Mouse (Mus musculus): ENCODE measurements at regions not wholly inside any gene's neighbourhood (a gene's known extent, or its start where the extent isn't known, plus 50 kb on each side); places are given as distances from the start of the nearest gene placed in this dataset.

DNA sequence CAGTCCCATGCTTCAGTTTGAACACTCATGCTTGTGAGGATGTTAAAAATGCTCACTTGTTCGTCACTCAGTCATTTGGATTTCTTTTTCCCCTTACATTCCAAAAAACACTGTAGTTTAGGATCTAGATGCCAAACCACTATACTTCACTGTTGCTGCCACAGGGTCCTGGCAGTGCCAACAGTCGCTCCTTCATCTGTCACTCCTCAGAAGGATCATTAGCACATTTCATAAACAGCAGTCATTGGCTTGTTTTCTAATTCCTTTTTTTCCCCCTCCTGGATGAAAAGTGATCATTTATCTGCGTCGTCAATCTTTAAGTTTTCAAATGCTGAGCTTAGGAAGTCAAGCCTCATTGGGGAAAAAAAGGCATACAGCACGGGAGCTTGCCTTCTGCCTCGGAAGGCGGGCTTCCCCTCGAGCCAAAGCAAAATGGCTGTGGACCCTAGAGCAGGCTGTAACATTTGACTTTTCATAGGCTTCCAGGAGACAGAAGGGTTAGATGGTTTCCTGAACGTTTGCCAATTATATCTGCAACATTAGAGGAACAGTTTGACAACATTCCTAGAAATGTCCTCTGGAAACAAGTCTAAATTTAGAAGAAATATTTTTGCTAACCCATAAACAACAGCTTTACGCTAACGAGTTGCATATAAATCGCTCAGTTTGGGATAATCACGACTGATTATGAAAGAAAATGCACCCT lies 95.6 kb upstream of the Fat1 start:
- no peak for DNase-seq

DNA sequence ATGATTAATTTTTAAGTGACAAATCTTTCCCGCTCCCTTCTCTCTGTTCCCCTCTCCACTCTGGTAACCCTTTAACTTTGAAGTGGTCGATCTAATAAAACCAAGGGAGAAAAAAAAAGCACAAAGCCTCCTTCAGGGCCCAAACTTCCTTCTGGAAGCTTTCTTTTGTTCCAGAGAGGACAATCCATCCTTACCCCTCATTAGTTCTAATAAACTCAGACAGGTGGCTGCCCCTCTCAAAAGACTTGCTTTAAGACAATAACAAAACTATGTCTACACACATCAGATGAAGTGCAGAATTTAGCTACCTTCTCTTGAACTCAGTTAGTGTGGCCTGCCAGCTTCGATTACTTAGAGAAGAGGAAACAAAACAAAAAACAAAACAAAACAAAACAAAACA lies 94.6 kb upstream of the Fat1 start:
- DNase-seq: no peak

DNA sequence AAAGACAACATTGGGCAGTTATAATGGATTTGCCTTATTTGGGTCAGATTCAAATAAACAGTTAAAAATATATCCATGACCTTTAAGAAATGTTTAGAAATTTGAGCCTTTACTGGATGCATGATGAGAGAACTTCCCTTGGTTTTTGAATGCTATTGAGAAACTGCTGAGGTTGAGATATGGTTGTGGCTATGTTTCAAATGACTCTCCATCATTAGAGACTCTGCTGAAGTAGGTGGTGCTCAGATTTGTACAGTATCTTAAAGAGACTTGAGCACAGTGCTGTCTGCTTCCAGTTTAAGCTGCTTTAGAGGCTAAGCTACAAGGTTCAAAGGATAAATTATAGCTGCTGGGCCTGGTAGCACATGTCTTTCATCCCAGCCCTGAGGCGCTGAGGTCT lies 90.9 kb upstream of the Fat1 start:
- DNase-seq: no peak

DNA sequence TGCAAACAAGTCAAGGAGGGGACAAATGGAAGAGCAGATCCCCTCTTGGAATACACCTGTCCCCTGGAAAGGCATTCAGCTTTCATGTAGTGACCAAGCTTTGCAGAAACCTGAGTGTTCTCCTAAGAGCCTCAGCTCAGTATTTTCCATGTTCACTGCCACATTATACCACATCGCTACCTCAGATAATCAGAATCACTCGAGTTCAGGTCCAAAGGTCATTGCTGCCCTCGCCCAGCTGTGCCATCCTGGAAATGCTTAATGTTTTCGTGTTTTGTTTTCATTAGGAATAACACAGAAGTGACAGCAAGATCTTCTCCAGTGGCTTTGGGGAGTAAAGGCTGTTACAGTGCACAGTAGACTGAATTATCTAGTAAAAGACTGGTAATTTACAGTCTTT lies 83.0 kb upstream of the Fat1 start:
- peak in 1 of 2 experiments; percentile 19 for DNase-seq

DNA sequence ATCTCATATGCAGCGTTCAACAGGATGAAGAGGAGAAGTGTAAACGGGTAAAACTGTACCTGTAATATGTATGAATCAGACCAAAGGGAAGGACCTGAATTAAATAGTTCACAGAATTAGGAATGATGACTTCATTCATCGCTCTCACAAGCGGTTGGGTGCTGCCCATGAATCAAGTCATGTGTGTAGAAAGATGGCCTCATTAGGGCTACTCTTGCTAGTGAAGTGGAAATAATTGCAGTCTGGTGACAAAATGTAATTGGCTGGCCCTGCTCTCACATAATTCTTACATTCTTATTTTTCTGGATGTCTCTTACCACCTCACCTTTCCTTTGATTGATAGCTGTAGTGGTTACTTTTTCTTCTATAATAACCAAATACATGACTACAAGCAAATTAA lies 80.1 kb upstream of the Fat1 start:
- no peak for DNase-seq

DNA sequence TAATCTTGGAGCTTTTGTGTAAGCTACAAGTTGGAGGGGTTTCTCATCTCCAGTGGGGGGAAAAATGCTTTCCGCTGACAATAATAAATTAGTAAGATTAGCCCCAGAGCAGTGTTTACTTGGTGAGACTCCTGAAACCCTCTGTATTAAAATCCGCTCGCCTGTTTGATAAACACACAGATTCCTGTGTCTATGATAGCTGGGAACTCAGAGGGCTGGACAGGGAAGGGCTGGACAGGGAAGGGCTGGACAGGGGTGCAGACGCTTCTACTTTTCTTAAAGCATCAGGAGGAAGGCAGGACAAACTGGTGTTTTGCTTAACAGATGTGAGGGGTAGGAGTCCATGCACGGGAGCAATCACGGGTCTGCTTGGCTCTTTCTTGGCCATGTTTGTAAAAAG lies 68.0 kb upstream of the Fat1 start:
- no peak for DNase-seq

DNA sequence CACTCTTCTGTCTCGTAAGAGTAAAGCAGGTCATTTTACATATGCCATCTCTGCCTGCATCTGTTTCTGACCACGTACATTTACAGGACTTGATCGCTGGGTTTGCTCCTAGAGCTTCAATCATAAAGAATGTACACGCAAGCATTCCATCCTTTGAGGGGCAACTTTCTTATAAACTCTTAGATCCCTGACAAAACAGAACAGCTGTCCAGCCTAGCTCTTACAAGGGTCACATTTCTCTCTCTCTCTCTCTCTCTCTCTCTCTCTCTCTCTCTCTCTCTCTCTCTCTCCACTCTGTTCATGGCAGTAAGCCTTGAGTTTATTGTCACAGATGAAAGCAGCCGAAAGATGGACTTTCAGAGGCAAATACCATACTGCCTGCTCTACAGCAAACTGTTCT lies 67.6 kb upstream of the Fat1 start:
- no peak for DNase-seq

DNA sequence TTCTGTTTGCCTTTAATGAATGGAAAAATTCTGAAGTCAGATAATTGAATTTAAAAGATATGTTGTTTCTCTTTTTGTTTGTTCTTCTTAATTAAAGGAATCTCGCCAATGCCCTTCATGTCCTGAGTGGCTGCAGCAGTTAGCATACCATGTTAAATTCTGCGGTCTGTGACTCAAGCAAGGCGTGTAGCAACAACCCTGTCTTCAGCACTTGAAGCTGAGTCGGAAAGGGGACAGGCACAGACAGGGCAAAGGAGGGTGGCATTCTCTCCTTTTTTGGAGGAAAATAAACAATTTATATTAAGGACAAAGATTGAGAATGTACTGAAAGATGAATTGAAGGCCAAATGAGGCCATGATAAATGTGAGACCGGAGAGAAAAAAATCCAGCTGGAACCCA lies 58.2 kb upstream of the Fat1 start:
- DNase-seq: no peak

DNA sequence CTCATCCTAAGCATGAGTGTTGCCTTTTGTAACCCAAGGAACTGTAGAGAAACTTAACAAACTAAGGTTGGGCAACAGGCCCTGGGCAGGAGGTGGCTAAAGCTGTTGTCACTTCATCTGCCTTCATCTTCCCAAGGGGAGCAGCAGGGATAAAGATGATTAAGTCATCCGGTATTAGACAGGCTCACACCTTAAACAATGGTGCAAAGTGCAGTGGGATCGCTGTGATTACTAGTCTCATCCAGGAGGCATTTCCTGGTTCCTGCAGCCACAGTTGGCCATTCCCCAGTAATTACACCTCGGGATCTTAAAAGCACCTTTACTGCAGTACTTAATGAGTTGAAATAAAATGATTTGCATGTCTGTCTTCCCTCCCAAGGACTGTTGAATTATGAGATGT lies 57.0 kb upstream of the Fat1 start:
- no peak for DNase-seq

DNA sequence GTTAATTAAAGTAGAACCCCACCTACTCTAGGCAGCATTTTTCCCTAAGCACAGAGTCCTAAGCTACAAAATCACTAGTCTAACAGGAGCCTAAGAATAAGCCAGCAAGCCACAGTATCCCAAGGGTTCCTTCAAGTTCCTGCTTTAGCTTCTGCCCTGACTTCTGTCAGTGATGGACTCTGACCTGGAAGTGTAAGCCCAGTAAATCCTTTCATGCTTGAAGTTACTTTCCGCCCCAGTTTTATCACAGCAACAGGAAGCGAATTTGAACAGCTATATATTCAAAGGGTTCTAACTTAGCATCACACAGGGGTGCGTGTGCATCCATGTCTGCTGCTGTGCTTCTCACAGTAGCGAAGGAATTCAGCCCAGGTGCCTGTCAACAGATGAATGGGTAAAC lies 56.1 kb upstream of the Fat1 start:
- no peak for DNase-seq

DNA sequence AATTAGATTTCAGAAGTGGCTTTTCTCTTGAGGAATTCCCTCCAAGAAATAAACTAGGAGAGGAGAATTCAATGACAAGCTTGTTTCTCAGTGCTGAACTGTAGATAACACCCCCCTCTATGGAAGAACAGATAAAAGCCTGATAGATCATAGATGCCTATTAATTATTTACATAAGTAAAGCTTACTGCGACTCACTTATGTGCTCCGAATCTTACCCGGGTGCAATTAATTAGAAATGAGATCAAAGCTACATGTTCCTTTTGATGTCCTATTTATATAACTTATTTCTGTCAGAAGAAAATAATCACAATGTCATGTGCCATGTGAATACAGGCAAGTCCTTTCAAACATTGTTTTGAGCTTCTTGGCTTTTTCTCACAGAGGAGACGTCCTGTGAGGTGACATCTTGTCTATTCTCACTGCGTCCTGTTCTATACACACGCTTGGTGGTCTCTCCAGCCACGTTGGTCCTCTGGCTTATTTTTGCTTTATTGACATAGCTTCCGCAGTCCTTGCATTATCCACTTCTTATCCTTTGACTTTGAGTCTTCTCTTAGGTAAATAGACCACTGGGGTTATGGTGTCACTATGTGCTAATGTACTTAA lies 50.7 kb upstream of the Fat1 start:
- DNase-seq: no peak

Data from kidney, adult 8-10 months (tissue).